Mouse (Mus musculus) forebrain, embryonic 14.5 days (tissue): ENCODE measurements around the gene Slc7a6os. TPM values are rescaled to one million over a fixed set of nuclear protein-coding genes. Genes with fewer than 3 reads are reported as not detected.
A peak's percentile ranks its signal among the peaks of the same experiment; 100 is the strongest.

Experiments
- ATAC-seq: fragments of 200-750 bp; cut with Nextera tagmentation; 2 replicates; pipeline ENCODE4 v1.8.0; 2017; ENCODE audit warnings: mild to moderate bottlenecking, moderate library complexity
- DNase-seq: peaks from one replicate; pipeline ENCODE4 v3.0.0-alpha.2; 2015; ENCODE audit warnings: low spot score
- H3K27ac ChIP-seq: fragments of 300-500 bp; sonication (generic); 2 replicates; pipeline ENCODE4 v1.5.1; 2014; ENCODE audit warnings: low read depth, mild to moderate bottlenecking, control low read depth, low read length, moderate library complexity
- H3K27me3 ChIP-seq: fragments of 300-500 bp; sonication (generic); replicated peaks from 2 replicates; pipeline ENCODE4 v1.6.1; 2014; ENCODE audit warnings: low read length, control low read depth, mixed read lengths; ENCODE audit not compliant: control insufficient read depth, insufficient read depth
- H3K36me3 ChIP-seq: fragments of 300-500 bp; sonication (generic); 2 replicates; pipeline ENCODE4 v1.6.1; 2014; ENCODE audit warnings: low read length, control low read depth; ENCODE audit not compliant: control insufficient read depth, insufficient read depth
- H3K4me1 ChIP-seq: fragments of 300-500 bp; sonication (generic); 2 replicates; pipeline ENCODE4 v1.6.1; 2014; ENCODE audit warnings: antibody characterized with exemption, low read length, control low read depth; ENCODE audit not compliant: control insufficient read depth, insufficient read depth
- H3K4me2 ChIP-seq: fragments of 300-500 bp; sonication (generic); 2 replicates; pipeline ENCODE4 v1.6.1; 2014; ENCODE audit warnings: mild to moderate bottlenecking, control low read depth, low read length
- H3K4me3 ChIP-seq: fragments of 300-500 bp; sonication (generic); 2 replicates; pipeline ENCODE4 v1.5.1; 2014; ENCODE audit warnings: low read depth, low read length, control low read depth
- H3K9ac ChIP-seq: fragments of 300-500 bp; sonication (generic); 2 replicates; pipeline ENCODE4 v1.6.1; 2014; ENCODE audit warnings: mild to moderate bottlenecking, low read length, control low read depth, moderate library complexity
- H3K9me3 ChIP-seq: fragments of 300-500 bp; sonication (generic); replicated peaks from 2 replicates; pipeline ENCODE4 v1.6.1; 2016; ENCODE audit warnings: low read length, control low read depth, mixed read lengths; ENCODE audit not compliant: control insufficient read depth
- WGBS: fragments of 180-500 bp; shearing (Covaris S2); extraction: QIAGEN DNeasy Blood & Tissue Kit; methylation state at CpG from one replicate; pipeline ENCODE4 v1.1.7; 2014; 5-methylcytosine and 5-hydroxymethylcytosine counted together
- polyA plus RNA-seq: library from polyadenylated mRNA; unstranded; fragments of >200 nt; fragmentation: Nextera tagmentation; extraction: Ambion mirVana; gene quantifications from 2 replicates; pipeline ENCODE4 v1.2.1, GENCODE M21; 2014

Gene Slc7a6os
- polyA plus RNA-seq, 1 experiment from 2014 or later: 27.7 TPM

DNA sequence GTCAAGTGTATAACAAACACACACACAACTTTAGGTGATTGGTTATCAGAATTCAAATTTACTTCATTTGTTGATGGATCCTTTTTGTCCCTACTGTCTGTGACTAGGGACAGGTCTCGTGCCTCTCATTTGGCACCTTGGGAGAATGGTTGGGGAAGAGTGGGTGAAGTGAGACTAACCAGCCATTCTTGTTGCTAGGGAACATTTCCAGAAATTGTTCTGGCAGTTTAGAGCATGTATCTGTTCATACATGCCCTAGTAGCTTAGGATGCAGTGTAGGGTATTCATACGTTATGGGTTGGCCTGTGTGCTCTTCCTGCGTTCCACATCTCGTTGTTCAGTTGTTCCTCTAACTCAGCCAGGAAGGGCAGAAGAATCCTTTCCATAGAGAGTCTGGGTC, 21.6 kb downstream of the Slc7a6os start:
- ATAC-seq (no peak), DNase-seq (no peak)
- H3K9me3 ChIP-seq: no peaks in the 10 kb centered on the region
- H3K4me2 ChIP-seq: no peak overlapping the region
- H3K4me3 ChIP-seq: no peak overlapping the region
- no peaks in the 10 kb centered on the region for H3K4me1 ChIP-seq
- no peak overlapping the region for H3K27ac ChIP-seq
- 94% methylated on average over 4 of the region's 4 CpGs for WGBS
- H3K27me3 ChIP-seq: no peaks in the 10 kb centered on the region
- H3K36me3 ChIP-seq: peaks cover 60% of the 10 kb centered on the region
- H3K9ac ChIP-seq: no peak overlapping the region

GRCm38 (mm10) chr8:106186394-106186793, 24.3 kb downstream of the Slc7a6os start:
- no peak for DNase-seq
- H3K4me3 ChIP-seq: no peak overlapping the region
- H3K4me2 ChIP-seq: no peak overlapping the region
- H3K27me3 ChIP-seq: no peaks in the 10 kb centered on the region
- no peak overlapping the region for H3K27ac ChIP-seq
- WGBS: 94% methylated on average over 3 of the region's 3 CpGs
- peaks cover 51% of the 10 kb centered on the region for H3K36me3 ChIP-seq
- H3K9me3 ChIP-seq: no peaks in the 10 kb centered on the region
- H3K4me1 ChIP-seq: no peaks in the 10 kb centered on the region
- no peak overlapping the region for H3K9ac ChIP-seq
- no peak for ATAC-seq

- no peaks in the 10 kb centered on the region for H3K9me3 ChIP-seq
- H3K4me3 ChIP-seq: no peak overlapping the region
- H3K4me2 ChIP-seq: no peak overlapping the region
- H3K27me3 ChIP-seq: no peaks in the 10 kb centered on the region
- no peak overlapping the region for H3K9ac ChIP-seq
- no peaks in the 10 kb centered on the region for H3K4me1 ChIP-seq
- H3K27ac ChIP-seq: no peak overlapping the region
- WGBS: 80% methylated on average over 8 of the region's 8 CpGs
- peaks cover 49% of the 10 kb centered on the region for H3K36me3 ChIP-seq
- ATAC-seq (no peak), DNase-seq (peak; percentile 57)
These were observed 25.0 kb downstream of the Slc7a6os start for GRCm38 (mm10) chr8:106185628-106186270.

DNA sequence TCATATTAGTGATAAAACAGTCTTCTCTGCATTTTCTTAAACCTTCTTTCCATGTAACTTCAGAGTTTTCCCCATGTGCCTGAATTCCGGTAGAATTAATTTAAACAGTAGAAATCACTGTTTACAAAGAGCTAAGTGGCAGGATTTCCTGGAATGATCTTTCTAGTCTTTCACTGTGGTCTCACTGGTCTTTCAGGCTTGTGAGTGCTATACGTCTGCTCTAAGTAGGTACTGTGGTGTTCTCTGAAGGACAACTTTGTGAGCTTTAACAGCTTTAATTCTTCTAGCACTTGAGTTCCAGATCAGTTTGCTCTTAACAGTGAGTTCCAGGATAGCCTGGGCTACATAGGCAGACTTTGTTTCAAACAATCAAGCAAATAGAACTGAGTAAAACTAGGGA, 32.3 kb downstream of the Slc7a6os start:
- no peak overlapping the region for H3K9ac ChIP-seq
- no peak overlapping the region for H3K27ac ChIP-seq
- H3K4me3 ChIP-seq: no peak overlapping the region
- 76% methylated on average over 2 of the region's 2 CpGs for WGBS
- H3K4me2 ChIP-seq: no peak overlapping the region
- H3K27me3 ChIP-seq: no peaks in the 10 kb centered on the region
- 0 out of 2 replicates have a peak, but pooled peaks cover 6% of the 10 kb centered on the region for H3K4me1 ChIP-seq
- no peak for ATAC-seq
- H3K9me3 ChIP-seq: no peaks in the 10 kb centered on the region
- no peak for DNase-seq
- peaks cover 20% of the 10 kb centered on the region for H3K36me3 ChIP-seq

- Histone ChIP-seq H3K36me3 (peaks cover 14% of the 10 kb centered on the region), H3K9ac (no peak overlapping the region), H3K4me3 (no peak overlapping the region), H3K27ac (no peak overlapping the region), H3K4me2 (no peak overlapping the region), H3K9me3 (no peaks in the 10 kb centered on the region), H3K27me3 (no peaks in the 10 kb centered on the region), H3K4me1 (0 out of 2 replicates have a peak, but pooled peaks cover 6% of the 10 kb centered on the region)
- ATAC-seq (no peak), DNase-seq (no peak)
- WGBS: 91% methylated on average over 1 of the region's 1 CpGs
These were observed 33.1 kb downstream of the Slc7a6os start for GRCm38 (mm10) chr8:106177594-106177993.

DNA sequence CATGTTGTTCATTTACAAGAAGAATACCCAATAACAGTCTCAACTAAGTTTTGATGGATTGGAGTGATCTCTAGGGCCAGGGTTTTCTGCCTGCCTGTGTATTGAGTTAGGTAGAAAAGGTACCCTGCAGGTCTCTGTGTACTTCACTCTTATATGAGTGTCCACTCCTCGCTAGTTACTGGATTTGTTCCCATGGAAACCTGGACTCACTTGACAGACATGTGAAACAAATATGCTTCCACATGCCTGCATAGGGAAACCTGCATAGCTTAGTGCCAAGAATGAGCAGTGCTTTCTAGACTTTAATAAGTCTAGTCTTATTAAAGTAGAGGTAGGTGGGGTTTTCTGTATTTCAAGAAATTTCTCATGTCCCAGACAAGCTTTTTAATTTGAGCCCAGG, 33.8 kb downstream of the Slc7a6os start:
- no peak for ATAC-seq
- Histone ChIP-seq H3K9ac (no peak overlapping the region), H3K36me3 (peaks cover 10% of the 10 kb centered on the region), H3K4me1 (0 out of 2 replicates have a peak, but pooled peaks cover 6% of the 10 kb centered on the region), H3K27me3 (no peaks in the 10 kb centered on the region), H3K4me3 (no peak overlapping the region), H3K4me2 (no peak overlapping the region), H3K27ac (no peak overlapping the region), H3K9me3 (no peaks in the 10 kb centered on the region)
- peak; percentile 41 for DNase-seq
- 4% methylated on average over 1 of the region's 1 CpGs for WGBS

DNA sequence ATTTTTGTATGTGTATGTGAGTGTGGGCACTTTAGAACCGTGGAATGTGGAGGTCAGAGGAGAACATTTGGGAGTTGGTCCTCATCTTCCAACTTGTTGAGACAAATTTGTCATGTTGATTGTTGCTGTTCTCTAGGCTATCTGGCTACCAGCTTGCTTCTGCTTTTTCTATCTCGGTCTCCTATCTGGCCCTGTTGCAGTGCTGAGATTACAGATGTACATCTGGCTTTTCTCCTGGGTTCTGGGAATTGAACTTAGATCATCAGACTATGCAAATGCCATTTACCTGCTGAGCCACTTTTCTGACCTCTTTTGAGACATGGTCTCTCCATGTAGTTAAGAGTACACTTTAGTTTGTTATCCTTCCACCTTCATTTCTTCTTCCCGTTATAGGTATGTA, 37.2 kb downstream of the Slc7a6os start:
- no peak overlapping the region for H3K4me3 ChIP-seq
- H3K36me3 ChIP-seq: no peaks in the 10 kb centered on the region
- H3K4me2 ChIP-seq: no peak overlapping the region
- H3K27ac ChIP-seq: no peak overlapping the region
- peaks cover 11% of the 10 kb centered on the region; the same call in 1 of the 2 replicates for H3K4me1 ChIP-seq
- no peak overlapping the region for H3K9ac ChIP-seq
- DNase-seq (no peak), ATAC-seq (no peak)
- 92% methylated on average over 3 of the region's 3 CpGs for WGBS
- H3K27me3 ChIP-seq: no peaks in the 10 kb centered on the region
- no peaks in the 10 kb centered on the region for H3K9me3 ChIP-seq

DNA sequence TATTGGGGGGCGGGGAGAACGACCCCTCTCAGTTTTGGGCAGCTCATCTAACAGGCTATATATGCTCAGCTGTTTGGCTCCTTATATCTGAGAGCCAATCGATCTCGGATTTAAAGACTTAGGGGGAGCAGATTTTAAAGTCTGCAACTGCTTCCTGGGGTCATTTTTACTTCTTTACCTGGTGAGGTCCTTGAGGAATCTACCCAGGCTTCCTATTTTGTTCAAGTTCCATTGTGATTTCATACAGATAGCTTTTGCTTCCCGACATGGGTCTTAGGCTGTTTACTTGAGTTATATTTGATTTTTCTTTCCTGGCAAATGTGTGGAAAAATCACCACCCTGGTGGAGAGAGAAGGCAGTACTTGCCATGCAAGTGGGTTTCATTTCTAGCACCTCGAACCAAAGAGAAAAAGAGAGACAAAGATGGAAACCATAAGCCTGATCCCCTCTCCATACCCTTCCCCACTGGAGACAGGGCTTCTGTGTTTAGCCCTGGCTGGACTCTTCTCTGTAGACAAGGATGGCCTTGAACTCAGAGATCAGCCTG, 40.7 kb downstream of the Slc7a6os start:
- WGBS: 36% methylated on average over 6 of the region's 6 CpGs
- DNase-seq: no peak
- Histone ChIP-seq H3K27me3 (no peaks in the 10 kb centered on the region), H3K9me3 (no peaks in the 10 kb centered on the region), H3K4me1 (peaks cover 5% of the 10 kb centered on the region; the same call in 1 of the 2 replicates), H3K36me3 (no peaks in the 10 kb centered on the region), H3K27ac (no peak overlapping the region), H3K9ac (peak overlapping the region; percentile 93), H3K4me2 (peak overlapping the region; percentile 91), H3K4me3 (peak overlapping the region; percentile 81)
- no peak for ATAC-seq
